In the genomic region with DNA sequence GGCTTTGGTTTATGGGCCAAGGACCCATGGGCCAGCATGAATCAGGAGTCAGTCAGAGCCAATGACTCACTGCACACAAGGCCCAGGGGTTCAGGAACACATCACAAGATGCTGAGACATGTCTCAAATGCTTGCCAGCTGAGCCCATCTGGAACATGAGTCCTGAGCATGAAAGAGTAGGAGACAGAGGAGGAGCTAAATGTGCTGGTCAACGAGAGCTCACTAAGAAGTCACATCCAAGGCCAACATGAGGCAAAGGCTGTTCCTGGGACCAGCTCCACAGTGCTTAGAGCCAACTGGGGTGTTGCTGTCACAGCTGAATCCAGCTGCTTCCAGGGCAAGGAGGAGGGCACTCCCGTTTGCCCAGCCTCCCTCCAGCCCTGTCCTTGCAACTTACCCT, we compare ENCODE assay signal across 8 mouse cellular contexts.
A peak's percentile ranks its signal among the peaks of the same experiment; 100 is the strongest.
DNase-seq lines count a peak whose midpoint lies in the region; ATAC-seq lines count a peak whose summit lies in the region.

No protein-coding gene starts in this region.

- H3K4me2 ChIP-seq in midbrain, embryonic 15.5 days = no peak overlapping the region

- H3K27me3 ChIP-seq in midbrain, embryonic 15.5 days (replicated peaks) = 0 out of 2 replicates have a peak, but pooled peaks cover 7% of the 10 kb centered on the region

- H3K9me3 ChIP-seq in midbrain, embryonic 15.5 days = no peaks in the 10 kb centered on the region

- H3K4me3 ChIP-seq in midbrain, embryonic 15.5 days = no peak overlapping the region

- DNase-seq in adrenal gland, adult 8-10 months = peak; percentile 91
- DNase-seq in gastrocnemius, postnatal 14 days = peak; percentile 81
- DNase-seq in kidney, adult 18-20 months = peak; percentile 49
- DNase-seq in lung, postnatal 36 days = peak; percentile 87
- DNase-seq in right cerebral cortex, adult 2 months (ENCODE audit: low spot score in 2 of 2) = no peak
- no peak for DNase-seq in cerebellum, postnatal 10 days
- DNase-seq in left cerebral cortex, adult 9 months (ENCODE audit: low spot score in 2 of 2) = no peak

- no peaks in the 10 kb centered on the region for H3K36me3 ChIP-seq in midbrain, embryonic 15.5 days (replicated peaks)

- H3K9ac ChIP-seq in midbrain, embryonic 15.5 days = no peak overlapping the region

- peaks cover 8% of the 10 kb centered on the region; the same call in 1 of the 2 replicates for H3K4me1 ChIP-seq in midbrain, embryonic 15.5 days

- ATAC-seq in midbrain, embryonic 15.5 days (replicated peaks) = no peak

- WGBS in midbrain, embryonic 15.5 days = 63% methylated on average over 2 of the region's 2 CpGs

- H3K27ac ChIP-seq in midbrain, embryonic 15.5 days = no peak overlapping the region

- intact Hi-C loops in gastrocnemius, postnatal 14 days (cut with DNase I; ENCODE audit: low total_unique reads) = no loop called here

Comparison
In these comparisons a context has a peak if more than half of its experiments do, and no peak if none do; other contexts are left out.
1. DNase-seq: peak in adrenal gland, adult 8-10 months (single experiment), gastrocnemius, postnatal 14 days (single experiment), kidney, adult 18-20 months (single experiment) and lung, postnatal 36 days (single experiment); none in right cerebral cortex, adult 2 months (0 of 2), cerebellum, postnatal 10 days (0 of 2) and left cerebral cortex, adult 9 months (0 of 2).